In the genomic region with DNA sequence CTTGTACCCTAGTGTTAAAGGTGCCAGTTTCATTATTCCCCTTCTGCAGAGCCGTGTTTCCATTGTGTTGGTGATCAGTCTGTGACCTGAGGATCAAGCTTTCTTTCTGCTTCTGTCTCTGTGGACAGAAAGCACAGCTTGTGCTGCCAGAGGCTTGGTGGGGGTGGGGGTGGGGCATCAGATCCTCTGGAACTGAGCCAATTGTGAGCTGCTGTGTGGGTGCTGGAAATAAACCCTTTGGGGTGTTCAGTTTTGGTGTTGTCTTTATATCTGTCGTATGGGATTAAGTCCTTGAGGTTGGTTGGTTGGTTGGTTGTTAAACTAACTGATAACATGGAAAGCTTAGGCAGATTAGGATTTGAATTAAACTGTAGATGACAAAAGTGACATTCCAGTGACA, we compare ENCODE assay signal across 13 mouse cellular contexts. TPM values are rescaled to one million over a fixed set of nuclear protein-coding genes. Genes with fewer than 3 reads are reported as not detected.
DNase-seq lines count a peak whose midpoint lies in the region; ATAC-seq lines count a peak whose summit lies in the region.
"Had no signal": no experiment of that assay in that cellular context is flagged by ENCODE, and none has a peak within 500 bp of the region (broad histone marks: within the 10 kb centered on the region; RNA-seq: fewer than 3 reads in every experiment).

No protein-coding gene starts in this region.

- no peak overlapping the region for H3K4me3 ChIP-seq in heart, embryonic 13.5 days
- no peak overlapping the region for H3K4me3 ChIP-seq in forebrain, embryonic 14.5 days (ENCODE audit: low read depth, low read length)
- no peak overlapping the region for H3K4me3 ChIP-seq in midbrain, embryonic 15.5 days
- H3K4me3 ChIP-seq: erythroblast, embryonic 14.5 days had no signal

- no peaks in the 10 kb centered on the region for H3K27me3 ChIP-seq in heart, embryonic 13.5 days (replicated peaks)
- H3K27me3 ChIP-seq in forebrain, embryonic 14.5 days (replicated peaks; ENCODE audit: control insufficient read depth, insufficient read depth, low read length) = no peaks in the 10 kb centered on the region
- H3K27me3 ChIP-seq in midbrain, embryonic 15.5 days (replicated peaks) = no peaks in the 10 kb centered on the region

- no peak for DNase-seq in heart, adult 11 months
- DNase-seq in brain, adult 2 months (ENCODE audit: low read depth, low spot score) = peak; percentile 43
- DNase-seq in forebrain, embryonic 14.5 days (ENCODE audit: low spot score) = peak; percentile 36
- DNase-seq in frontal cortex, postnatal 36 days (ENCODE audit: low spot score in 2 of 2) = no peak
- DNase-seq in kidney, postnatal 36 days = no peak
- DNase-seq: adrenal gland, adult 2 months; kidney, adult 2 months; thymus, postnatal 25 days had no signal

- no peaks in the 10 kb centered on the region for H3K9me3 ChIP-seq in heart, embryonic 13.5 days
- H3K9me3 ChIP-seq in forebrain, embryonic 14.5 days (replicated peaks; ENCODE audit: control insufficient read depth, low read length) = no peaks in the 10 kb centered on the region
- H3K9me3 ChIP-seq in midbrain, embryonic 15.5 days = no peaks in the 10 kb centered on the region

- H3K4me1 ChIP-seq in heart, embryonic 13.5 days = peaks cover 51% of the 10 kb centered on the region
- H3K4me1 ChIP-seq in forebrain, embryonic 14.5 days (ENCODE audit: control insufficient read depth, insufficient read depth, low read length) = peaks cover 7% of the 10 kb centered on the region
- H3K4me1 ChIP-seq in midbrain, embryonic 15.5 days = peaks cover 16% of the 10 kb centered on the region

- H3K27ac ChIP-seq in heart, embryonic 13.5 days (replicated peaks) = peak overlapping the region; percentile 86
- H3K27ac ChIP-seq in forebrain, embryonic 14.5 days (ENCODE audit: low read depth, low read length) = peak overlapping the region; percentile 41
- peak overlapping the region; percentile 30 for H3K27ac ChIP-seq in midbrain, embryonic 15.5 days
- H3K27ac ChIP-seq: liver, embryonic 14.5 days; macrophage had no signal

- H3K9ac ChIP-seq in heart, embryonic 13.5 days = peak overlapping the region; percentile 34; the same call in 1 of the 2 replicates
- no peak overlapping the region for H3K9ac ChIP-seq in forebrain, embryonic 14.5 days (ENCODE audit: low read length)
- H3K9ac ChIP-seq in midbrain, embryonic 15.5 days = no peak overlapping the region
- H3K9ac ChIP-seq: liver, embryonic 14.5 days had no signal

- peaks cover 86% of the 10 kb centered on the region for H3K36me3 ChIP-seq in heart, embryonic 13.5 days
- H3K36me3 ChIP-seq in forebrain, embryonic 14.5 days (ENCODE audit: control insufficient read depth, insufficient read depth, low read length) = peaks cover 66% of the 10 kb centered on the region
- H3K36me3 ChIP-seq in midbrain, embryonic 15.5 days (replicated peaks) = peaks cover 23% of the 10 kb centered on the region

- no peak for ATAC-seq in heart, embryonic 13.5 days (ENCODE audit: extremely low read depth, insufficient number of reproducible peaks, low FRiP score, low TSS enrichment)
- no peak for ATAC-seq in forebrain, embryonic 14.5 days
- ATAC-seq in midbrain, embryonic 15.5 days (replicated peaks) = no peak

- H3K4me2 ChIP-seq in heart, embryonic 13.5 days = no peak overlapping the region
- no peak overlapping the region for H3K4me2 ChIP-seq in forebrain, embryonic 14.5 days (ENCODE audit: low read length)
- no peak overlapping the region for H3K4me2 ChIP-seq in midbrain, embryonic 15.5 days

- 30% methylated on average over 2 of the region's 2 CpGs for WGBS in heart, embryonic 13.5 days
- WGBS in forebrain, embryonic 14.5 days = 31% methylated on average over 2 of the region's 2 CpGs
- WGBS in midbrain, embryonic 15.5 days = 12% methylated on average over 2 of the region's 2 CpGs

RNA-seq across cellular contexts. Expression of gene Hp1bp3, which starts 52.3 kb away (rescaled TPM):
- 94.5 and 104 TPM in 2 replicates for polyA plus RNA-seq in heart, embryonic 13.5 days (2015; fragmentation: Nextera tagmentation; extraction: Ambion mirVana)
- polyA plus RNA-seq in forebrain, embryonic 14.5 days (2014; fragmentation: Nextera tagmentation; extraction: Ambion mirVana) = 257 and 277 TPM in 2 replicates
- polyA plus RNA-seq in midbrain, embryonic 15.5 days (2015; fragmentation: Nextera tagmentation; extraction: Ambion mirVana) = 205 and 219 TPM in 2 replicates

Comparison
In these comparisons a context has a peak if more than half of its experiments do, and no peak if none do; other contexts are left out.
1. H3K27ac ChIP-seq: peak in every context shown above with its lines; median percentile 86 in heart, embryonic 13.5 days; 41 in forebrain, embryonic 14.5 days; 30 in midbrain, embryonic 15.5 days.
2. DNase-seq: peak in brain, adult 2 months (single experiment) and forebrain, embryonic 14.5 days (single experiment); none in heart, adult 11 months (single experiment), frontal cortex, postnatal 36 days (0 of 2) and kidney, postnatal 36 days (0 of 2).